Mouse (Mus musculus) spleen, embryonic (tissue): ENCODE results near the gene Sugct.

Experiments
- CTCF ChIA-PET: fragments of 350-600 bp; sonication (Branson Sonifier 250); formaldehyde crosslinking; loops from one replicate; lab custom pipeline; 2022; lab: Charles Lee

Sugct gene

GRCm38 (mm10) chr13:17694911-17695699, at the start of gene Sugct, which contains the start of gene Mplkip:
Gene Sugct, minus strand, starts transcription at chr13:17695553.
Gene Mplkip, plus strand, starts transcription at chr13:17695192.
- CTCF ChIA-PET: no interaction called here

- CTCF ChIA-PET: no interaction called here
These were observed 33.4 kb upstream of the Sugct start for GRCm38 (mm10) chr13:17728798-17729197.

- CTCF ChIA-PET: no interaction called here
These were observed 32.6 kb upstream of the Sugct start for GRCm38 (mm10) chr13:17727922-17728321.

GRCm38 (mm10) chr13:17717357-17717756, 22.0 kb upstream of the Sugct start:
- CTCF ChIA-PET: no interaction called here

GRCm38 (mm10) chr13:17708784-17709311, 13.5 kb upstream of the Sugct start:
- CTCF ChIA-PET: no interaction called here

GRCm38 (mm10) chr13:17705188-17705826, 10.0 kb upstream of the Sugct start:
- CTCF ChIA-PET: no interaction called here

- CTCF ChIA-PET: no interaction called here
These were observed 7.0 kb upstream of the Sugct start for GRCm38 (mm10) chr13:17702311-17702710.

GRCm38 (mm10) chr13:17701322-17701721, 6.0 kb upstream of the Sugct start:
- CTCF ChIA-PET: no interaction called here

- CTCF ChIA-PET: no interaction called here
These were observed 4.8 kb upstream of the Sugct start for GRCm38 (mm10) chr13:17700090-17700715.

- CTCF ChIA-PET: no interaction called here
These were observed 686 bp upstream of the Sugct start for GRCm38 (mm10) chr13:17695898-17696580.

- CTCF ChIA-PET: no interaction called here
These were observed 939 bp downstream of the Sugct start for GRCm38 (mm10) chr13:17694414-17694813.

GRCm38 (mm10) chr13:17693816-17694215, 1.5 kb downstream of the Sugct start:
- CTCF ChIA-PET: interaction anchor here (0.6 kb wide), 1 partner anchor 32 kb away, joined by 4 read pairs; no protein-coding TSS in a partner anchor

- CTCF ChIA-PET: no interaction called here
These were observed 3.9 kb downstream of the Sugct start for GRCm38 (mm10) chr13:17691436-17691835.

GRCm38 (mm10) chr13:17690686-17691085, 4.7 kb downstream of the Sugct start:
- CTCF ChIA-PET: no interaction called here

- CTCF ChIA-PET: no interaction called here
These were observed 5.9 kb downstream of the Sugct start for GRCm38 (mm10) chr13:17689461-17689860.

- CTCF ChIA-PET: no interaction called here
These were observed 24.2 kb downstream of the Sugct start for GRCm38 (mm10) chr13:17671122-17671521.

- CTCF ChIA-PET: no interaction called here
These were observed 28.0 kb downstream of the Sugct start for GRCm38 (mm10) chr13:17667380-17667779.

GRCm38 (mm10) chr13:17642294-17642693, 53.1 kb downstream of the Sugct start:
- CTCF ChIA-PET: no interaction called here

- CTCF ChIA-PET: no interaction called here
These were observed 57.3 kb downstream of the Sugct start for GRCm38 (mm10) chr13:17638008-17638407.

- CTCF ChIA-PET: no interaction called here
These were observed 68.2 kb downstream of the Sugct start for GRCm38 (mm10) chr13:17627108-17627507.

- CTCF ChIA-PET: no interaction called here
These were observed 70.4 kb downstream of the Sugct start for GRCm38 (mm10) chr13:17624976-17625375.

- CTCF ChIA-PET: no interaction called here
These were observed 89.1 kb downstream of the Sugct start for GRCm38 (mm10) chr13:17606217-17606616.
